Mouse (Mus musculus) megakaryocyte, adult 5-6 weeks (primary cell): Measurements from ENCODE around the gene Klf7. TPM values are rescaled to one million over a fixed set of nuclear protein-coding genes. Genes with fewer than 3 reads are reported as not detected.

ENCODE experiments used
- ATAC-seq: 2 replicates; pipeline ENCODE4 v1.8.0; 2016; ENCODE audit warnings: mild to moderate bottlenecking, inconsistent platforms; ENCODE audit not compliant: poor library complexity, severe bottlenecking
- total RNA-seq, 2 experiments: library from RNA; stranded (forward) in 1 of 2; stranded (reverse) in 1 of 2; fragments of 153-499, 151-499 nt in 1 of 2; fragments of 221-1000, 200-1000 nt in 1 of 2; gene quantifications; 2 replicates each; pipeline versions ENCODE4 v1.2.3 to v1.2.4; 2015 to 2017

Klf7 gene
- total RNA-seq, 2 experiments from 2014 or later = 8.3 to 11.9 TPM

DNA sequence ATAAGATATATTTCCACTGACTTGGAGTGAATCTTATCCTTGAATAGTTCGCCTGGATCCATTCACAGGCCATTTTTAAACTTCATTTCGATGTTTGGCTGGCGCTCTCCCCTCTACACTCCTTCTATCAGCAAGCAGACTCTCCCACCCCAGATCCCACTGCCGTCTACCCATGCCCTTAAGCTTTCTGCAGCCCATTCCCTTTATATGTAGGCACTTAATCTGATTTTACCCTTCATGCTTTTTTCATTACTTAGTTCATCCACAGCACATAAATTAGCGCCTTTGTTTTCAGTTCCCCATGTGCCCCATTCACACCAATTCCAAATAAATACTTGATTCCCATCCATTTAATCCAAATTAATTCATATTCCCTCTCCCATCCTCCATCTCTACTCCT, 48.0 kb downstream of the Klf7 start:
- no peak for ATAC-seq

DNA sequence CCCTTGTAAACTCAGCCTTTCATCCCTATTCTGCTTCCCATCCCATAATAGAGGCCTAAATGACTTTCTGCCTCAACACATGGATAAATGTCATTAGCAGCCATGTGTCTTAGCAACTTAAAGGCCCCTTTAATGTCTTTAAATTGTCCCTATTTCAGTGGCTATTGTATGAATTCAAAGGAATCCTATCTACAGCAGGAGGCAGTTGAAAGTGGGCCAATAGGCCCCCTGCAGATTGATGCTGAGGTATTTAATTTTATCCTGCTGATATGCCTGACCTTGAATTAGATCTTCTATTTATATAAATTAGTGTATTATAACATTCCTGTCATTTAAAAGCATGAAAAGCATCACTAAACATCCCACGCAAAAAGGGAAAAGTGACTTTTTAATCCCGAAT, 51.1 kb downstream of the Klf7 start:
- ATAC-seq = no peak

DNA sequence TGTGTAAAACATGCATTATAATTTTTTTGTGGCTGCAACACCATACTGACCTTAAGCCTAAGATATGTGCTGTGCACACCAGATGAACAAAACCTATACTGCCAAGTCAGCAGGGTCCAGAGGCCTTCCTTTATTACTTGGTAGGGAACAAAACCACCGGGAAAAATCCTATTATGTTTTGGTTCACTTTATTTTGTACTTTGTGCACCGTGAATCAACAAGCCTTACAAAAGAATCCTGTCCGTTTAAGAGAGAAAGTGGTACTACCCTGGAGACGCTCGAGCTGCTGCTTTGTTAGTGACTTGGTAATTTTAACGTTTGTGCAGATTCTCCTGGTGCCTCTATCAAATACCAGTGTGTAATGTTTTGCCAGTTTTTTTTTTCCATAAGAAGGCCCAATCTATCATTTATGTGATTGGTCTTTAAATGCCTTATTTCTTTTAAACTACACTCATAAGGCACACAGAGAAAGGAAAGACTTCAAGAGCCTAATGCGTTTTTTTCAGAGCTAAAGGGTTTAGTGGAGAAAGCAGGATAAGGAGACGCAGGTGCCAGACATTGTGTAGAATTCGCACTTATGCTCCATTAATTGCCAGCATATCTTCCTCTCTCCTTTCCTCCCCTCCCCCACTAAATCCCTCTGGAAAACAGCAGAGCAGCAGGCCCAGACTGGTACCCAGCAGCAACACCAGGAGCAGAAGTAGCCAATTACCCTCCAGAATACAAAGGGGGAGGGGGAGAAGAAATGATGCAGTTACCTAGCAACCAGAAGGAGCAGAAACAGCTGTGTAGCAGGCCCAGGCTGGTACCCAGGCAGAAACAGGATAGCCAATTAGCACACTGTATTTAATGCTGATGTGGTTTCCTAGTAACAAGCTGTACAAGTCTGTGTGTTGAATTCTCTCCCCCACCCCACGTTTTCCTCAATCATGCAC, 55.5 kb downstream of the Klf7 start:
- ATAC-seq = no peak

DNA sequence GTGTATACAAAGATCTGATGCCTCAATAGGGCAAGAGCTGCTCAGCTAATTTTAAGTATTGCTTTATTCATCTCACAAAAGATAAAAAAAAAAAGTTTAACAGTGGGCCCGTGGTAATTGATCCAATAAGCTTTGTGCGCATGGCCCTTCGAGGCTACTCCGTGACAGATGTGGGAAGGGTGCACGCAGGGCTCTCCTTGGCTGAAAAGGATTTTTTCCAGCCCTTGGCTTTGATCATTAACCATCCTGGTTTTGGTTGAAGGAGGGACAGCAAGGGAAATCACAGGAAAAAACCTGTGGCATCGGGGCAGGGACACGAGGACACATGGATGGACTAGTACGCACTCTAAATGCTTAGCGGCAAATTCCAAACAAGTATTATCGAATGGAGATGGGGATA, 60.6 kb downstream of the Klf7 start:
- no peak for ATAC-seq

DNA sequence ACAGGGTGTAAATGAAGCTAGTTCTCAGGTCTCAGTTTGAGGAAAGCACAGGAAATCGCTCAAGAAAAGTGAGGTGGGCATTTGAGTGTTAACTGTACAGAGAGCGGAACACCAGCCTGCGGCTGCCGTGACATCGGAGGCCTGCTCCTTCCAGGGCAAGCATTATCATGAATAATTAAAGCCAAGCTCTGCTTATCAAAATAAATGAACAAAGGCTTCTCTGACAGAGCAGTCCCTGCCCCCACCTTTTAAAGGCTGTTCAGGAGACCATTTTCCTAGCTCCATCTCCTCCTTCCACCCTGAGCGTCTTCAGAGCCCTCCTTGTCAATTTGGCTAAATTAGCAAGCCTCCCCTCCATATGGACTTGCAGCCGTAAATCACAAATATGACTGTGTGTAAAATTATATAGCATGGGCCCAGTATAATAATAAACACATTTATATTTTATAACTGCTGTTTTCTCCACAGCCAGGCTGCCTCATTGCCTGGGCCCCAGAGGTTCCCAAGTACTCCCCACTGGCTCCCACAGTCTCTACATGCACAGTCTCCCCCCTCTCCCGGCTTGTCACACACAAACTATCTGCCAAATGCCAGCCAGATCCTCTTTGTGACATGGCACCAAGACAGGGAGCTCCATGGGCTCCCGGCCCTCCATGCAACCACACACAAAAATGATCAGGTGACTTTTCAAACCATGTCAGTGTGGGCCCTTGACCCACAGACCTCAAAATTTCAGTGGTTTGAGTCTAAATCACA, 61.2 kb downstream of the Klf7 start:
- no peak for ATAC-seq

DNA sequence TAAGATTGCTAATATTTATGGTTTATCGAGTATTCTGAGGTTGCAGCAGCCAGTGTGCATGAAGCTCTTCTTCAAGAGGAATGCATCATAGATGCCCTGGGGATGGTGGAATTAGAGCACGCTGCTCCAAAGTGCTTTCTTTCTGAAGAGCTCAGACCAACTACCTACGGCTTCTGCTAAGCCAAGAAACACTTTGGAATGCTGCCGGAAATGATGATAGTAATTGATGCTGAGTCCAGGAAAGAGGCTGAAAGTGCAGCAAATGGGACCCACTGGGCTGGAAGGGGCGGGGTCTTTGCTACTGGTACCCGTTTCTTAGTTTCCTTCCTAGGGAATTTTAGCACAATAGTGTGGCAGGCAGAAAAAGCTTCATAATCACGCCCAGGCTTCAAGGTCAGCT, 62.0 kb downstream of the Klf7 start:
- no peak for ATAC-seq

DNA sequence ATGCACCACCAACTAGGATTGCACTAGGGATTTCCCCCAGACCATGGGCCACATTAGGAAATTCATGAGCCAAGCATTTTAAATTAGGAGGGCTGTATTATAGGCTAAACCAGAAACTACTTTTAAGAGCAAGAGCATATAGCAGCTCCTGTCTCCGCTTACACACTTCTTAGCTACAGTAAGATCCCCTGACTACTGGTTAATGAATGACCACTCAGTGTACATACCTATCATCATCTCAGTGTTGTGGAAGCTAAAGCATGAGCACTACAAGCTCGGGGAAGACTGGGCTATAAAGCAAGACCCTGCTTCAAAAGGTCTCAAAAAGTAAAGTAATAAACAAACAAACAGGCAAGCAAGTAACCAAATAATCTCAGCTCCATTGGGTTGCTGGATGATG, 65.5 kb downstream of the Klf7 start:
- ATAC-seq = no peak

DNA sequence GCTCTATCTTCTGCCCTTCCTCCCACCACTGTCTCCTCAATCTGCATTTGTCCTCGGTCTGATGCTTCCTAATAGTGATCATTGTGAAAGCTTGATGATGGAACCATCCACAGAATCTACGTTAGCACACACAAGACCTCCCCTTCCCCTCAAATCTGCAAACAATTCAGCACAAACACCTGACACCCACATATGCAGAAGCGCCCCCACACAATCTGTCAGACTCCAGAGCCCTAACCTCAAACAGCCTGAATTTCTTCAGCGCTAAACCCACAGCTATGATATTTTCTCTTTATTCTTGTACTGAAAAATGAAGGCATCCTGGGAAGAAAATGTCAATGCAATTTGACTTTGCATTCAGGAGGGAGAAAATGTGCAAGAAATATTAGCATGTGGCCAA, 66.1 kb downstream of the Klf7 start:
- no peak for ATAC-seq

DNA sequence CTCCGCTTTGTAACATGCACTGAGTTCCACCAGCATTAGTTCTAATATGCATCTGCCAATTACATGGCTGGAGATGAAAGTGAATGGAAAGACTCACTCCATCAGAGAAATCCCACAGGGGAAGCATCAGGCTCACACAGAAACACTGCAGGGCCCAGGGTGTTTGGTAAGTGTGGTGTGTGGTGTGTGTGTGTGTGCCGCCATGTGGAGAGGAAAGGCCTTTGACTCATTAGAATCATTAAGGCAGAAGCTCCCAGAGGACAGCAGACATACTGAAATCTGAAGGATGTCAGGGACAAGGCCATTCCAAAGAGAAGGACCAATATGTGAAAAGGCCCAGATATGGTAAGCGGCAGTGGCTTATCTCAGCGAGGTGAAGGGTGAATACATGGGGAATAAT, 66.9 kb downstream of the Klf7 start:
- ATAC-seq = no peak

DNA sequence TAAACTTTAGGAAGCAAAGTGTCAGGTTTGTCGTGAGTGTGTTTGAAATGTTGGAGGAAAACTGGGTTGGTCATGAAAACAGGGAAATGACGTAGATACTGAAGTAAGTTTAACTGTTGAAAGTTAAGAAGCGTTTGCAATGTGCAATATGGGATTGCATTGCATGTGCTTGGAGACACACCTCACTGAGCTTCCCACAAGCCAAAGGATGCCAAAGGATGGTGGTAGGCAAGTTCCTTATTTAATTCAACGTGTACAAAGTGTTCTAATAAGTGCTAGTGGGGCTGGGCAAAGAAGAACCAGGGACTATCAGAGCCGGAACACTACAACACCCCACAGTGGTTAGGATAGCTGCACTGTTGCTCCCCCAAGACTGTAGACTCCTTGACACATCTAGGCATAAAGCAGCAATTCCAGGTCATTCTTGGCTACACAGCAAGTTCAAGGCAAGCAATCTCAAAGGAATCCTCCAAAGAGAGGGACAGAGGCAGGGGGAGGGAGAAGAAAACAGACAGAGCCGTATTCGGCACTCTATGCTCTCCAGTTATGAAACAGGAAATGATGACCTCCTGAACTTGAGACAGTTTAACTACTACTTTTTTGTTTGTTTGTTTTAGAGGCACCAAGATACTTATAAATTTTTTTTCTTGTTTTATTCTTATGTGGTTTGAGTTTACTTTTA, 69.9 kb downstream of the Klf7 start:
- peak; percentile 91 for ATAC-seq

DNA sequence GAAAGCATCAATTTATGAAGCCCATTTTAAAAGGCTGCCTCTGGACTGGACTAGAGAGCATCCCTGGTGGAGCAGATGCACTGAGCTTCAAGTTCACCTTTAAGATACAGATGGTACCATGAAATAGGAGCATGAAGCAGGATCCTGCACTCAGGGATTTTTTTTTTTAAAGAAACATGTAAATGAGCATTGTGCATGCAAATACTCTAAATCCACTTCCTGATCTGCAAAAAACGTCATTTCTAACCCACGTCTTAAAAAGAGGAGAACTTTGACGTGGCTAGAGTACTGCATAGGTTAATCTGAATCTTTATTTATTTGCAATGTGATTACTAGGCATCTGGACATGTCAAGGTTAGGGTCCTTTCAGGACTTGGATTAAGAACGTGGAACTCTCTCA, 73.5 kb downstream of the Klf7 start:
- ATAC-seq = no peak

DNA sequence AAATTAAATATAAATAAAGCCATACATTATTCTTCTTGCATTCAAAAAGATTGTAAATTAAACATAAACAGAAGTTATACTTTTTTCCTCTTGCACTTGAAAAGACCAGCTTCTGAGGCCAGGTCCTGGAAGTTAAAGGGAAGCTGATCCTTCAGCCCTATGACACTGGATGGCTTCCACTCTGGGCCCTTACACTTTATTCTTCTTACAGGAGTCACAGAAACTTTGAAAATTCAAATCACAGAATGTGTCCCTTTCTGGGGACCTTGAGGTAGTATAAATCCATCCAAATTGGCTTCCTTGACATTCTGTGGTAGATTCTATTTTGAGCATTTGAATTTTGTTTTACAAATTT, 75.3 kb downstream of the Klf7 start:
- no peak for ATAC-seq

DNA sequence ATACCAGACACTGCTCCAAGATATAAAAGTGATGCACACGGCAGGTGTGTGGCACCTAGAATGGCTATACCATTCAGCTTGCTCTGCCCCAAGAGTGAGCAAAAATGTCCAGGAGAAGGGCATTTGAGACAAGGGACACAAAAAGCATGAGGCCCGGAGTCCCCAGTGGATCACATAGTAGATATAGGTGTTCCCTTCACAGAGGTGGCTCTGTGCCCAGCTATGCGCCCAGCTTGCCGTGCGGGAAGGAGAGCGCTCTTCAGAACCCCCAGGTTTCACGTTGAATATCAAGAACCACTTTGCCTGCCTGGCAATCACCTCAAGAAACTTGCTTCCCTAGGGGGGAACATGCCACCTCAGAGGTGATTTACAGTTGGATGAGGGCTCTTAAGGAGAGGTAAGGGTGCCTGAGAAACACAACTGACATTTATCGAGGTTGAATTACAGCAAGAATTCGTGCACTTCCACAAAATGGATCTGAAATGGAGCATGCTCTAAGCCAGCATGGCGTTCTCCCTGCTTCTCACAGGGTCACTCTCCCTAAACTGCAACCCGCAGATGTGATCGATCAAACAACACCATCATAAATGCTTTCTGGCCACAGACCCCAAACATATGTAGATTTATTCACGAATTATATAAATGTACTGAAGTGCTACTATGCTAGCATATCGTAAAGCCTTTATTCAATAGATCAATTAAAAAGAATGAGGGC, 75.8 kb downstream of the Klf7 start:
- no peak for ATAC-seq

DNA sequence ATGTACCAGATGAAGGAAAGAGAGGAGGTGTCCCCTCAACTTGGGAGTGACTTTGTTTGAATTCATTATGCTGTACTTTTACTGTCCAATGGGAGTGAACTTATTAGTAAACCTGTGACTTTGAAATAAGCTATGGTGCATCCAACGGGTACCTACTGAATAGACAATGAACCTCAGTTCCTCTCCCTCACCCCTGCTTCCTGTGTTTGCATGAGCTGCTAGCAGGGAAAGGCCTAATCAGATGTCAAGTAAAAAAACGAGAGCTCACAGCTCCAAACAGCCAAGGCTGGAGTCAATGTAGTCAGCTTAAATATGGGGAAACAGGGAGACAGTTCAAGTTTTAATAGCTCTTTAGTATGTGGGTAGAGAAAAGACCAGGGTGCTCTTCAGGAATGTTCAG, 77.5 kb downstream of the Klf7 start:
- no peak for ATAC-seq

DNA sequence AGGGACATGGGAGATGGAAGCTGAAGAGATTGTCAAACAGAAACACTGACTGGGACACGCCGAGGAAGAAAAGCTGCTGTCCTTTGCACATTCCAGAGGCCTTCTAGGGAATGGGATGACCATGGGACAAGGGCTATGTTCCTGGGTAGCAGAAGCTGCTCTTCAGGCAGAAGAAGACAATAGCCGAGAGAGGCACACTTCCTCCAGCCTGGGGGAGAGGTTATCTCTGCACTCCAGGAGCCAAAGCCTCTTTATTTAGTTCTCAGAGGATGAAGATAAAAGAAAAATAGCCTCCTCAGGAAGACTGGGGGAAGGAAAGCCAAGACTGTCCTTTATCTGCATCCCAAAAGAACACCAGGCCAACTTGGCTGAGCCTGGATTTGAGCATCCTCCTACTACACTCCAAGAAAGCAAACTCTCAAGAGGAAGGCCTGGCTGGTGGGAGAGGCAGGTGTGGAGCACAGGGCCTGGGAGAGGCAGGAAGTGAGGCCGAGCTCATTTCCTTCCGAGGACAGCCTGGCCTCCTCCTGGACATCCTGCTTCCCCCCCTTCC, 81.2 kb downstream of the Klf7 start:
- ATAC-seq = no peak

DNA sequence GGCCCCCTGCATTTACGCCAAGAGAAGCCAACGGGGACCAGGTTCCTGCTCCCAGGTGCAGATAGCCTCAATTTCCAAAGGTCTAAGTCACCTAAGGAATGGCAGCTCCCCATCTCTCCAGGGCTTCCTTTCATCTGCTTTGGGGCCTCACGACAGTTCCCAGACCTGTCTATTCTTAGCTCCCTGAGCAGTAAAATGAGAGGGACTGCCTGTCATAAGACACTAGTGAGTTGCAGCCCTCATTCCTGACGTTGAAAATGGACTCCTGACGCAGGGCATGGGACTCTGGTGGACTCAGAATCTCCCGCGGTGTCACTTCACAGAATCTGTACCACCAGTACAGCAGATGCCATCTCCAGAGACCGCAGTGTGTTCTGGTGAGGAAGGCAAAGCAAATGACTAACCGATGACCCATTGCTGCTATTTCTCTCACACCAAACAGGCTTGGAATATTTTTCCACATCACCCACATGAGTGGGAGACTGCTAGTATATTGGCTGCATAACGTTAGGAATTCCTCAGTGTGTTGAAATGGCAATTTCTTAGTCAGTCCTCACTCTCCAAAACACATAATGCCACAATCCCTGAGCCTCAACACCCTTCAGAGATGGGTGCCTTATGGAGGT, 81.9 kb downstream of the Klf7 start:
- ATAC-seq = no peak

DNA sequence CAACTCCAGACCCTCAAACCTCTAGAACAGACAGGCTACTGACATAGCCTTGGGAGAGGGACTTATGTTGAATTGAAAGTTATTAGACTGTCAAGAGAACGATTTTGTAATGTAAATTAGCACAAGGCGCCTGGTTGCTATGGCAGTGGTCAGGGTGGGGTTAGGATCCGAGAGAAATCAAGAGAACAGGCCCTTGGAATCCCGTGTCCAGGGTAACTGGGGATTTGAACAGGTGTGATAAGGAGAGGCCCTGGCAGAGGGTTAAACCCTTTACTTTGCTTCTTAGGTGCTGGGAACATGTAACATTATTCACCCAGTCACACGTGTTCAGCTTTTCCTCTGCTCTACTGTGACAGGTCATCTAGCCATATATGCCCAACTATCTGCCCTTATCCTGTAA, 83.7 kb downstream of the Klf7 start:
- ATAC-seq = no peak

DNA sequence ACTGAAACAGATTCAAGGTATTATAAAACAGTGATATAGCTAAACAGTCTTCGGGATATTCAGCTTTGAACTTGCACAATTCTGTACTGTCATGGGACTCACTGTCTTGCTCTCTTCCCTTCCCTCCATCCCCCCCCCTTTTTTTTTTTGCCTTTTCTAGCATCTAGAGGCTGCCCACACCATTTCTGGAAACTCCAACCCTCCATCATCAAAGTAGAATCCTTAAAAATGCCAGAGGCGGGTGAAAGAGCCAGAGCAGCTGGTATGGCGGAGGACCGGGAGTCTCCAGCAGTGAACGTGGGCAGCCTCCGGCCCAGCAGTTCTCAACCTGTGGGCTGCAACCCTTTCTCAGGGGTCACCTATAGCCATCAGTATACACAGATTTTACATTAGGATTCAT, 84.3 kb downstream of the Klf7 start:
- no peak for ATAC-seq

DNA sequence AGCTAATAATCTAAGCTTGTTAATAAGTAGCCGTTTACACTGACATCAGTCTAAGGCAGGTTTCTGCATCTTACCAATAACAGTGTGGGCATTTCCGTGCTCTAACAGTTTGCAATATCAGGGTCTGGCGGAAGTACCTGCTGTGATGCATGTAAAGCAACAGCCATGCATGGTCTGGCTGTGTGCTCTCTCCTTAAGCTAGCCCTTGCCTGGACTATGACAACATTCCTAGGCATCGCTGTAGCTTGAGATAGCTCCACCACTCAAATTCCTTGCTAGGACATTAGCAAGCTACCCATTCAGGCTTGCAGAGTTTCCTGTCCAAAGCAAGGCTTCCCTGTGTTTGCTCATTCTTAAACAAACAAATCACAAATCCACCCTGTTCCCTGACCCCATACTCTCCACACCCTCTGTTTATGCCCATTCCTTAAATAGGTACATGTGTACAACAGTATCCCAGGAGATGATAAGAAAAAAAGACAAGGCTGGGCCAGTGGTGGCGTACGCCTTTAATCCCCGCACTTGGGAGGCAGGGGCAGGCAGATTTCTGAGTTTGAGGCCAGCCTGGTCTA, 85.1 kb downstream of the Klf7 start:
- no peak for ATAC-seq

DNA sequence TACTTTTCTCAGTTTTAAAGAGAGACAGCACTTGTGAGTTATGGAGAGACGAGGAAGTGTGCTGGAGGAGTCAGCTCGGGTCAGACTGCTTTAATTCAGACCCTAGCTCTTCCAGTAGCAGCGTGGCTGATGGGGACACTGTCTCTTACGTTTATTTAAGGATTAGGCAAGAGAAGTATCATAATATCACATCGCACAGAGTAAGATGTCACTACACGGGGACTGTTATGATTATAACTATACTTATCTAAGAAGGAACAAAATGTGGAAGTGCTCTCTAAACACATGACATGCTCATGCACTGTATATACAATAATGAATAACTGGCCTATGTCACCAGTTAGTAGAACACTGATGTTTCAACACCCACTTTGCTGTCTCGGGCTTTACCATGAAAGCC, 86.3 kb downstream of the Klf7 start:
- no peak for ATAC-seq
